Mouse (Mus musculus): Measurements from ENCODE around the gene Fam111a. TPM values are rescaled to one million over a fixed set of nuclear protein-coding genes. Genes with fewer than 3 reads are reported as not detected.

The Fam111a gene
- polyA plus RNA-seq, 1 experiment from 2014 or later = 18.4 TPM

Other genes starting within 250 kb of the Fam111a start
- gene Olfr1436, start 246.6 kb upstream of the Fam111a start, polyA plus RNA-seq (2016; fragmentation: Nextera tagmentation; extraction: Ambion mirVana) = not detected in 2 replicates
- not detected in 2 replicates for gene Olfr1437, start 220.6 kb upstream of the Fam111a start, polyA plus RNA-seq (2016; fragmentation: Nextera tagmentation; extraction: Ambion mirVana)
- not detected in 2 replicates for gene Olfr1438-ps1, start 209.8 kb upstream of the Fam111a start, polyA plus RNA-seq (2016; fragmentation: Nextera tagmentation; extraction: Ambion mirVana)
- not detected in 2 replicates for gene Olfr1440, start 158.5 kb upstream of the Fam111a start, polyA plus RNA-seq (2016; fragmentation: Nextera tagmentation; extraction: Ambion mirVana)
- not detected in 2 replicates for gene Olfr1441, start 128.3 kb upstream of the Fam111a start, polyA plus RNA-seq (2016; fragmentation: Nextera tagmentation; extraction: Ambion mirVana)
- gene Pfpl, start 117.8 kb upstream of the Fam111a start, polyA plus RNA-seq (2016; fragmentation: Nextera tagmentation; extraction: Ambion mirVana) = not detected in 2 replicates
- gene Mpeg1, start 85.0 kb upstream of the Fam111a start, polyA plus RNA-seq (2016; fragmentation: Nextera tagmentation; extraction: Ambion mirVana) = 0.37 and 0.55 TPM in 2 replicates
- gene Dtx4, start 44.3 kb upstream of the Fam111a start, polyA plus RNA-seq (2016; fragmentation: Nextera tagmentation; extraction: Ambion mirVana) = 34.2 and 37.4 TPM in 2 replicates
- not detected in 2 replicates for gene Gm4952, start 54.2 kb downstream of the Fam111a start, polyA plus RNA-seq (2016; fragmentation: Nextera tagmentation; extraction: Ambion mirVana)
- not detected in 2 replicates for gene Glyat, start 87.6 kb downstream of the Fam111a start, polyA plus RNA-seq (2016; fragmentation: Nextera tagmentation; extraction: Ambion mirVana)
- not detected in 2 replicates for gene Olfr1442, start 124.7 kb downstream of the Fam111a start, polyA plus RNA-seq (2016; fragmentation: Nextera tagmentation; extraction: Ambion mirVana)
- not detected in 2 replicates for gene Olfr1443, start 132.4 kb downstream of the Fam111a start, polyA plus RNA-seq (2016; fragmentation: Nextera tagmentation; extraction: Ambion mirVana)
- gene Keg1, start 150.0 kb downstream of the Fam111a start, polyA plus RNA-seq (2016; fragmentation: Nextera tagmentation; extraction: Ambion mirVana) = not detected in 2 replicates
- 1.8 and 2.2 TPM in 2 replicates for gene Cntf, start 219.9 kb downstream of the Fam111a start, polyA plus RNA-seq (2016; fragmentation: Nextera tagmentation; extraction: Ambion mirVana)

All from forebrain, embryonic 12.5 days (tissue).